Mouse (Mus musculus): ENCODE results near the gene Gcnt2. TPM values are rescaled to one million over a fixed set of nuclear protein-coding genes. Genes with fewer than 3 reads are reported as not detected.

Gene Gcnt2
- total RNA-seq (2021), result 10 to 100 TPM in 1 of 2 experiments, 1 to 10 TPM in 1; 8.9 to 11.8 TPM

- no peak for DNase-seq (ENCODE audit: extremely low spot score in 1 of 2, low spot score in 2 of 2)
- intact Hi-C loops (cut with DNase I), result no loop called here
Measured at GRCm38 (mm10) chr13:40859652-40860399, at the start of gene Gcnt2. Gene Gcnt2 (plus strand): TSS chr13:40859754.

DNA sequence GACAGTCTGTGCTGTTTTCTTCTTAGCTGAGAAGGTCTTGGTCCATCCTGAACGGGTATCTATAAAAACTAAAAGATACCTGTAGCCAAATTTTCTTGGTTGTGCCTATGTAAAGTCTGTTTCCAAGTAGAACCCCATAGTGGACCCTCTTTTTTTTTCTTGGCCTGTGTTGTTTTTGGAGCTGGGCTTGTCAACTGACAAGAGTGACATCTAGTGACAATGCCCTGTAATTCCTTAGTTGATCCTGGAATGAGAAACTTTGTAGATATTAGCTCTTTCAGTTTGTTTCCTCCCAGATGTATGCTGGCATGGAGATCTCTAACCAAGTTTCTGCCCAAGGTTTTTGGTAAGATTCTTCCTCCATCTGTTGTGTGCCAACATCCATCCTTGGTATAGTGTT is 38.9 kb upstream of the Gcnt2 start:
- intact Hi-C loops (cut with DNase I), result no loop called here
- DNase-seq (ENCODE audit: extremely low spot score in 1 of 2, low spot score in 2 of 2), result no peak

DNA sequence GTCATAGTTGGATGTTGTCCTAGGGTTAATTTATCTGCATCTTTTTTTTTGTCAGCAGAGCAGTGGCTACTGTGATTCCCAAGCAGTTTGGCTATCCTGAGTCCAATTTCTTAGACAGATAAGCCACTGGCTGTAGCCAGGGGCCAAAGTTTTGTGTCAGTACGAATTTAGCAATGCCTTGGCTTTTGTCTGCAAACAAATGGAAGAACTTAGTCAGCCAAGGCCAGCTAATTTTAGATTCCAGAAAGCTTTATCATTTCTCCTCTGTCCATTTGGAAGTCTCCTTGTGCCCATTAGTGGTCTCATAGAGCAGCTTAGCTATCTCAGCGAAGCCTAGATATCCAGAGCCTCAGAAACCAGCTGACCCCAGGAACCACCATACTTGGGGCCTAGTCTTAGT is 37.6 kb upstream of the Gcnt2 start:
- no peak for DNase-seq (ENCODE audit: extremely low spot score in 1 of 2, low spot score in 2 of 2)

GRCm38 (mm10) chr13:40841146-40841787 is 18.3 kb upstream of the Gcnt2 start:
- intact Hi-C loops (cut with DNase I), result loop anchor here (5.0 to 10.0 kb wide), 3 partner anchors 134 to 396 kb away; partner anchors contain the start of gene Pak1ip1
- DNase-seq (ENCODE audit: extremely low spot score in 1 of 2, low spot score in 2 of 2), result no peak

More for the DNA sequence above, 37.6 kb upstream of the Gcnt2 start:
- intact Hi-C loops (cut with DNase I), result no loop called here

DNA sequence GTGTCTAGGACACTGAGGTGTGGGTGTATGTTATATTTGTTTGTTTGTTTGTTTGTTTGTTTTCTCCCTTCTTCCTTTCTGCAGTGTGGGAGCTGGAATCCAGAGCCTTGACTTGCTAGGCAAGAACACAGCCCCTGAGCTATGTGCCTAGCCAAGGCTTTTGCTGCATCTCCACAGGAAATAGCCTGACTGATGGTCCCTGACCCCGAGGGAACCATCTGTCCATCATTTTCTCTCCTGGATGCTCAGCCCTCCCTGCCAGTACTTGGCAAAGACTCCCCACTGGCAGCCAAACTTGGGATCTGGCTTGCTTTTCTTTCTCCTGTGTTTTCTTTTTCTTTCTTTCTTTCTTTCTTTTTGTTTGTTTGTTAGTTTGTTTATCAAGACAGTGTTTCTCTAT is 17.4 kb upstream of the Gcnt2 start:
- intact Hi-C loops (cut with DNase I), result loop anchor here (5.0 to 10.0 kb wide), 3 partner anchors 133 to 395 kb away; partner anchors contain the start of gene Pak1ip1
- no peak for DNase-seq (ENCODE audit: extremely low spot score in 1 of 2, low spot score in 2 of 2)

- peak; percentile 60 to 83 for DNase-seq (ENCODE audit: extremely low spot score in 1 of 2, low spot score in 2 of 2)
- intact Hi-C loops (cut with DNase I), result loop anchor here (5.0 to 10.0 kb wide), 3 partner anchors 131 to 394 kb away; partner anchors contain the start of gene Pak1ip1
Measured at GRCm38 (mm10) chr13:40843418-40844067, 16.0 kb upstream of the Gcnt2 start.

DNA sequence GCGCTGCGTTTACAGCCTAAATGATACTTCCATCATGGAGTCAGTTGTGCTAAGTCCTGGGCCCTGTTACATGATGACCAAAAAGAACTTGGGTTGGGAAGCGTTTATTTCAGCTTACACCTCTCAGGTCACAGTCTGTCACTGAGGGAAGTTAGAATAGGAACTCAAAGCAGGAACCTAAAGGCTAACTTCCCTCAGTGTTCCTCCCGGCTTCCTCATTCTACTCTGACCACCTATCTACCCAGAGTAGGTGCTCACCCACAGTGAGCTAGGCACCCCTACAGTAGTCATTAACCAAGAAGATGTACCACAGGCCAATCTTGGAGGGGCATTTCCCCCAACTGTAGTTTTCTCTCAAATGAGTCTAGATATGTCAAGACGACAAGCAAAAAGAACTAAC is 15.4 kb upstream of the Gcnt2 start:
- intact Hi-C loops (cut with DNase I), result loop anchor here (5.0 to 10.0 kb wide), 3 partner anchors 131 to 393 kb away; partner anchors contain the start of gene Pak1ip1
- DNase-seq (ENCODE audit: extremely low spot score in 1 of 2, low spot score in 2 of 2), result no peak

DNA sequence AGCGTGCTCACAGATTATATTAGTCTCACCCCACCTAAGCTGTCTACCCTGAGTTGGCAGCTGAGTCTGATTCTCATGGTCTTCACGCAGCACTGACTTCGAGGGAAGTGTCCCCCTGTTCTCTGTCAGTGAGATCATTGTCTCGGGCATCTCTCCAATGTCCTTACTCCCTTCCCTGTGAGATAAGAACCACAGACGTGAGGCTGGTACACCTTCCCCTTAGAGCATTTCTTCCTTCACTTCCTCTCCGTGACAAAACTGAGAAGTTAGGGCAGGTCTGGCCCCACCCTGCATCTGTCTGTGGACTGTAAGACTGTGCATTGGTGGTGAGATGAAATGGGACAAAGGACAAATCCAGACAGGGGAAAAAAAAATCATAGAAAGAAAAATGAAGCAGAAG is 13.6 kb upstream of the Gcnt2 start:
- DNase-seq (ENCODE audit: extremely low spot score in 1 of 2, low spot score in 2 of 2), result no peak
- intact Hi-C loops (cut with DNase I), result loop anchor here (10.0 kb wide), 1 partner anchor 129 kb away; no protein-coding TSS in a partner anchor

DNA sequence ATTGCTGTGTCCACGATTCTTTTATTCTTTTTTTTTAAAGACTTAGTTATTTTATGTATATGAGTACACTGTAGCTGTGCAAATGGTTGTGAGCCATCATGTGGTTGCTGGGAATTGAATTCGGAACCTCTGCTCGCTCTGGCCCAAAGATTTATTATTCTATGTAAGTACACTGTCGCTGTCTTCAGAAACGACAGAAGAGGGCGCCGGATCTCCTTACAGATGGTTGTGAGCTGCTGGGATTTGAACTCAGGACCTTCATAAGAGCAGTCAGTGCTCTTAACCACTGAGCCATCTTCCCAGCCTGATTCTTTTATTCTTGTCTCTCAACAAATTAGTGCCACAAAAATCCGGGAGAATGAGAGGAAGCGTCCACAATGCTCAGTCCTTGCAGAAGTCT is 13.2 kb upstream of the Gcnt2 start:
- intact Hi-C loops (cut with DNase I), result loop anchor here (10.0 kb wide), 1 partner anchor 128 kb away; no protein-coding TSS in a partner anchor
- no peak for DNase-seq (ENCODE audit: extremely low spot score in 1 of 2, low spot score in 2 of 2)

DNA sequence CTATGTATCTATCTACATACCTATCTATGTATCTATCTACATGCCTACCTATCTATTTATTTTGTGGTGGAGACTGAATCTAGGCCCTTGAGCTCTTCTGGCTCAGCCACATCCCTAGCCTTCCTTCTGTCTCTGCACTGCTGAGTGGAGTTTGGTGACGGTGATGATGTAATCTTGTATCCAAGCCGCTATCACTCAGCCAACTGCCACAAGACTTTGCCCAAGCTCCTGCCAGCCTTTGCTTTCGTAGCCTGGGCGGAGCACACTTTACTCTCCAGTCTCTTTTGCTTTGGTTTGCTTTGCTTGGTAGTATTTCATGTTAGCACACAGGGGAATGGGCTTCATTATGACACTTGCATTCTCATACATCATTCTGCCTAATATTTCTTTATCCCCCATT is 11.7 kb upstream of the Gcnt2 start:
- no peak for DNase-seq (ENCODE audit: extremely low spot score in 1 of 2, low spot score in 2 of 2)
- intact Hi-C loops (cut with DNase I), result loop anchor here (10.0 kb wide), 1 partner anchor 127 kb away; no protein-coding TSS in a partner anchor

- DNase-seq (ENCODE audit: extremely low spot score in 1 of 2, low spot score in 2 of 2), result no peak
- intact Hi-C loops (cut with DNase I), result no loop called here
Measured at GRCm38 (mm10) chr13:40850686-40851085, 8.9 kb upstream of the Gcnt2 start.

DNA sequence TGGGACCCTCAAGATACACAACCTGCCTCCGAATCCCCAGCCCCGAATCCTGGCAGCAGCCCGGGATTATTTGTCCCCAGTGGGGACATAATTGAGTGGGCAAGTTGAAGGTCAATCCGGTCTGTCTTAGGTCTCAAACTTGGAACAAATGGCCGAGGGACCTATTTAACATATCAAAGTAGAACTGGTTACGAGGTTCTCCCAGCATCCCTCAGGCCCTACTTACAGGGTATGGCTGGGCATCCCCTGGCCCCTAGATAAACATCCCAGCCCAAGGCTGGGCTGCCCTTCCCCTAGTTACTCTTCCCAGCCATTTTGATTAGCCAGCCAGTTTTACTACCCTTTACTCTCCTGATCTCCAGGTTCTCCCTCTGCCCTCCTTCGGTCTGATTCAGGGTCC is 8.3 kb upstream of the Gcnt2 start:
- intact Hi-C loops (cut with DNase I), result no loop called here

DNA sequence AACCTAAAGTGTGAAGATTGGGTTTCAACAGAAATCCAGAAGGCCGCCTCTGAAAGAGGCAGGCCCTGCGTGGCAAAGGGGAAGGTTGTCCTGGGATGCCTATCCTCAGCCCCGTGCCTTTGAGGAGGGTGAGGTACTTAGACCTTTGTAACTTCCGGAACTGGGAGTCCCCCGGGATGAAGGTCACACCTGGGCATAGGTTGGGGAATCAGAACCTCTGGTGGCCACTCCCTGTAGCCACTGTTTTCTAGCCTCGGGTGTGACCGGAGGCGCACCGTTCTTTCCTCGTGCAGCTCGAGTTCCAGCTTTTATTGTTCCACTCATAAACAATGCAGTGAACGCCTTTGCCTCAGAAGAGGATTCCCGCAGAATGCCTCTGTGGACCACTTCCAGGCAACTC is 7.6 kb upstream of the Gcnt2 start:
- no peak for DNase-seq (ENCODE audit: extremely low spot score in 1 of 2, low spot score in 2 of 2)
- intact Hi-C loops (cut with DNase I), result no loop called here

More for the DNA sequence above, 8.3 kb upstream of the Gcnt2 start:
- DNase-seq (ENCODE audit: extremely low spot score in 1 of 2, low spot score in 2 of 2), result no peak

DNA sequence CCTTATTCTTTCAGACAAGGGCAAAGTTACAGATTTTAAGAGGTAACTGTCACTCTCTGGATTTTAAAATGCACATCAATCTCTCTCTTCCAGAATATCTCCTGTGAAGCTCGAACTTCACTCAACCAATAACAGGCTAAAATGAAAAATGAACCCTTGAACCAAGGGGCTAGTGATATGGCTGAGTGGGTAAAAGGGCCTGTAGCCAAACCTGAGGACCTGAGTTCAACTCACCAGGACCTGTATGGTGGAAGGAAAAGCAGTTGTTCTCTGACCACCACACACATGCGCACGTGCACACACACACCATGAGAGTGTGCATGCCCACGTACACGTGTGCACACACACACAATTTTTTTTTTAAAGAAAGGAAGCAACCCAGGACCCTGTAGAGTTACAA is 6.8 kb upstream of the Gcnt2 start:
- no peak for DNase-seq (ENCODE audit: extremely low spot score in 1 of 2, low spot score in 2 of 2)
- intact Hi-C loops (cut with DNase I), result no loop called here

GRCm38 (mm10) chr13:40853842-40854241 is 5.7 kb upstream of the Gcnt2 start:
- intact Hi-C loops (cut with DNase I), result no loop called here
- DNase-seq (ENCODE audit: extremely low spot score in 1 of 2, low spot score in 2 of 2), result no peak

DNA sequence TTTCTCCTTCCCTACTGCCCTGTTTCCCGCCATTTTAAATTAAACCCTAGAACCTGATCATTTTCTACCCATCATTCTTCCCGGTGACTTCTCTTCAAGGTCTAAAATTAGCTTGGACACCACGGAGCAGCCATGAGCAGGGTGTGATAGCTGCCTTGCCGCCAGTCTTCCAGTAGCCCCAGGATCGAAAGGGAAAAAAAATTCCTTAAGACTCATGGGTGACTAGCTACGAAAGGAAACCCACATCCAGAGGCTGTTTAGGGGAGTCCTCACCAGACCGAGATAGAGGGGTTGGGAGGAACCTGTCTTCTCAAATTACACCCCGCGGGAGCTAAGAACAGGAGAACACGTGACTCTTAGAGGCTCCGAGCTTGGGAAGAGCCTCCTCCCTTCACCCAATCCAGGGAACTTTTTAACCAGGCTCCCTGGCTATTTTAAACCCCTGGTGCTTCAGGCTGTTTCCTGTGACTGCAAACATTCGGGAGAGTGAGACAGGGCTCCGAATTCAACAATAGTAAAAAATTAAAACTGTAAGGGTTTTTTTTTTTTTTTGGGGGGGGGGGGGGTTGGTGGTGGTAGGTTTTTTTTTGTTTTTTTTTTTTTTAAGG is 5.0 kb upstream of the Gcnt2 start:
- DNase-seq (ENCODE audit: extremely low spot score in 1 of 2, low spot score in 2 of 2), result no peak
- intact Hi-C loops (cut with DNase I), result no loop called here

DNA sequence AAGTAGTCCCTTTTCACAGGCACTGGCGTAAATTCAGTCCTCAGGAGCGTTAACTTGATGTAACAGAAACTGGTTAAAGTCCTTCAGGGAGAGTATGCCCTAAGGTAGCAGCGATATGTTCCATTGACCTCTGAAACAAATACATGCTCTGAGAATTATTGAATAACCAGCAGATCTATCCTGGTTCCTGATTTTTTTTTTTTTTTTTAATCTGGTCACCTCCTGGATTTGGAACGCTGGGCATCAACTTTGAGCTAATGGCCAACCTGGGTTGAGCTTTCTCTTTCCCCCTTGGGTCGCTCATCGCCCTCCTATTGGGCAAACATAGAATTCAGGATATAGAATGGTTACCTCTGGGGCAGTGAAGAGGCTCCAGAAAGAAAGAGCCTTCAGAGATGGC is 4.3 kb upstream of the Gcnt2 start:
- no peak for DNase-seq (ENCODE audit: extremely low spot score in 1 of 2, low spot score in 2 of 2)
- intact Hi-C loops (cut with DNase I), result no loop called here

DNA sequence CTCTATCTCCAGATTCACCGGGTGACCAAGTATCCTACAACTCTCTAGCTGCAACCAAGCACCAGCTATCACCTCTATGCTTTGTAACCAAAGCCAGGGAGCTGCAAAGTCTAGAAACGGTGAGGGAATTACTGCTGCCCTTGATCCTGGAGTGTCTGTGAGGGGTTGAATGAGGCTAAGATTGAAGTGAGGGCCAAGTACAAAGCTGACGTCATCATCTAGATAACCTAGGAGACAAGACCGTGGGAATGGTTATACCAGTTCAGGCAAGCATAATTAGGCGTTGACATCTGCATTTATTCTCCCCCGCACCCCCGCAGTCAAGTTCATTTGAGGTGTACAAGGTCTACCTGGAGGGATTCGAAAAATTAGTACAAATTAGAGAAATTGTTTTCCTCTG is 2.8 kb upstream of the Gcnt2 start:
- intact Hi-C loops (cut with DNase I), result no loop called here

DNA sequence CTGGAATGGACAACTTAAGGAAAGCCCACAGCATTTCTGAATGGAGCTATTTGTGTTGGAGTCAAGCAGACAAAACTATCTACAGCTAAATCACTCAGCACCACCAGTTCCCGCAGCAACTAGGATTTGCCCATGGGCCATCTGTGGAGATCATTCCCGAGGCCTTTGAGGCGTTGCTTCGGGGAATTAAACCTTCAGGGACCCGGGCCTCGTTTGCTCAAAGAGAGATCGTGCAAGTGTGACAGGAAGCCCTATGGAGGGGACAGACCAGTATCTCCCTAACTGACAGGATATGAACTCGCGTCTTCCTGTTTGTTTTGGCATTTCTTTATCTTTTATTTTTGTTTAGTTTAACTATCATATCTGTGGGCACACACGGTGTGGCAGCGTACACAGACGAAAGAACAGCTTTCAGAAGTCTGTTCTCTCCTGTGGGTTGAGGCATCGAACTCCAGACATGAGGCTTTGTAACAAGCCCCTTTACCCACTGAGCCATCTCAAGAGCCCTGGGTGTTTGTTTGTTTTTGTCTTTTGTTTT is 2.2 kb upstream of the Gcnt2 start:
- intact Hi-C loops (cut with DNase I), result no loop called here

More for the DNA sequence above, 2.8 kb upstream of the Gcnt2 start:
- DNase-seq (ENCODE audit: extremely low spot score in 1 of 2, low spot score in 2 of 2), result no peak

More for the DNA sequence above, 2.2 kb upstream of the Gcnt2 start:
- no peak for DNase-seq (ENCODE audit: extremely low spot score in 1 of 2, low spot score in 2 of 2)
